Mouse (Mus musculus) urinary bladder, postnatal 36 days (tissue): ENCODE results near the gene Cryaa.

Experiments
- DNase-seq, 2 experiments: peaks; one replicate each; pipeline ENCODE4 v3.0.0; 2022; ENCODE audit warnings: low spot score in 2 of 2, mixed read lengths in 1 of 2

Gene Cryaa

DNA sequence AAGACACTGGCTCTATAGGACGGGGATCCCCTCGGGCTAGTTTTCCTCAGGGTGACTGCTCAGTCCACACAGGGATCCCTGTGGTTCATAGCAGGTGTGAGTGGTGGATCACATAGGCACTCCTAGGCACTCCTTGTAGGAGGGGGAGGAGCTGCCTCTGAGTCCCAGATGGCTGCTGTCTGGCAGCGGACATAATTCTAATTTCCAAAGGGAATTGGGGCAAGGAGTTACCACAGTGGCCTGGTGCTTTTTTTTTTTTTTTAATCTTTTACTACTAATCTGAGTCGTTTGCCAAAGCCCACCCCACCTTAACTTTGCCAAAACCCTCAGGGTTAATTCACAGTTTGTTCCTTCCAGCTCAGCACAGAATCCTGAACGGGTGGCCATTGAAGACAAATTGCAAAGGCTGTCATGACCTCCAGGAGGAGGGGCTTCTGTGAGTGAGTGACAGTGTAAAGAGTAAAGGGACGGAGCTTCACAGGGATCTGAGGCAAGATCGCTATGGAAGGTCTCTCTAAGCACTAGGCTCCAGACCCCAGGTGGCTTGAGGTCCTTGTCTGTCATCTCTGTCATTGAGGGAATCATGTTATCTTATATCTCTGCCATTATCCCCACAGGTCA lies 31.6 kb downstream of the Cryaa start:
- DNase-seq: no peak

DNA sequence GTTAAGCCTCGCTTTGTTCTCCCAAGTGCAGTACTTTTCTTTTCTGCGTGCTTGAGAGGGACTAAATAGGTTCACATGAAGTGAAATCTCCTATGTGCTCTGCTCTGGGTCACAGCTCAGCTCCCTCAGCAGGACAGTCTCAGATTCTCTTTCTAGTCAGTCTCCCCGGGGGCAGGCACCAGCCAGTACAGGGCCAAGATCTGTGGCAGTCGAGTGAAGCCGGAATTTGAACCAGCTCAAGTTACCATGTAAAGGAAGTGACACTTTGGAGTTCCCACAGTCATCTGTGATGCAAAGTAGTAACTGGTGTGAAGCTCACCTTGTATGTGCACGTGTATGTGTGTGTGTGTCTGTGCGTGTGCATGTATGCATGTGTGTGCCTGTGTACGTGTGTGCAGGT lies 32.8 kb downstream of the Cryaa start:
- no peak for DNase-seq

DNA sequence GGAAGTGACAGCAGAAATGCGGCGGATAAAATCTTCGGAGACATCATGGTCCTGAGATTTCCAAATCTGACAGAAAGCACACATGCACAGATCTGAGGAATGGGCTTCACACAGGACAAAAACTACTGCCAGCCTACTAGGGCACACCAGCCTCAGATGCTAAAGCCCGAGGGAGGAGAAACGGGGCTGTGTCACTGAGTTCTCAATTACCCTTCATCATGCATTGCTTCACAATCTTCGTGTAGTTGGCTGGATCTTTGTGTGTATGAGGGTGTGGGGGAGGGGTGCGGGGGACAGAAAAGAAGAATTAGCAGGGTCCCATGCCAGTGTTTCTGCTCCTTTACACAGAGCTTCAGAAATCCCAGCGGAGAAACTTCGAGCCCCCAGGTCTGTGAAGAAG lies 36.1 kb downstream of the Cryaa start:
- DNase-seq: no peak

DNA sequence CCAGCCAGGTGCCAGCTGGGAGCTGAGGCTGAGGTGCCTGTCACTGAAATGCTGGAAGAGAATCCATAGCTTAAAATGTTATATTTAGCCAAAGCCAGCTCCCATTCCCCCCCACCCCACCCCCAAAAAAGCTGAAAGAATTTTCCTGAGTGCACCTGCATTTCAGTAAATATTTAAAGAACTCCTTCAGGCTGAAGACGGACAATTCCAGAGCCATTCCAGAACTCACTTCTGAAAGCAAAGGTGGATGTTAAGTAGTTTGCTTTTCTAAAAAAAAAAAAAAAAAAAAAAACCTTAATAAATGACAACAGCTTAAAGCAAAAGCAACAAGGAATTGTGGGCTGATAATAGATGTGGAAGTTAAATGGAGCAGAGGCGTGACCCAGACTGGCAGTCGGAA lies 36.5 kb downstream of the Cryaa start:
- DNase-seq: no peak

DNA sequence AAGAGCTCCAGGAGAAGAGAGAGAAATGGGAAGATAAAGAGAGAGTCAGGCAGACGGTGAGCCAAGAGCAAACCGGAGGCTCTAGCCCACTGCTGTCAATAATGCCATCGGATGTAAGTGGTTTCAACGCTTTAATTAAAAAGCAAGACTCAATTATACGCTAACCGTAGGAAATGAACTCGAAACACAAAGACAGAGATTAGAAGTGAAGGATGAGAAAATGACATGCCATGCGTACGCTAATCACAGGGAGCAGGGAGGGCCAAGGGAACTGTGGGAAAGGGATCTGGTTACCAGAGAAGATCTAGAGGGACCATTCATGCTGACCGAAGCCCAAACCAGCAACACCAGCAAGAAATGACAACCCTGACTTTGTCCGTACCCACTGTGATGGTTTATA lies 37.4 kb downstream of the Cryaa start:
- DNase-seq: no peak

DNA sequence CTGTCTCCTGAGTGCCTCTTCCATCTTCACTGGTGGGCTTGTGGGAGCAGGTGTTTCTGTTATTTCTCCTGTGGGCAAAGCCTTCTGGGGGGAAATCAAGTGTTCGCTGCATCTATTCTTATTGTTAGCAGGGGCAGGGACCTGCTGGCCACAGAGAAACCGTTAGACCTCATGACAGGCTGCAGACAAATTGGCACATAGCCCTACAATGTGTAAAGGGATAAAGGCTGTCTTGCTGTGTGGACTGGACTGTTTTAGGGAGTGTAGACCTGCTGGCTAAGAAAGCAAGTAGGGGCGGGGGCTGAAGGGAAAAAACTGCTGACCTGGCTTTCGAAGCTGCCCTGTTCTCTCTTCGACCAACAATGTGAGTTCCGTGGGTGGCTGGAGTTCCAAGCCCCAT lies 44.0 kb downstream of the Cryaa start:
- no peak for DNase-seq

DNA sequence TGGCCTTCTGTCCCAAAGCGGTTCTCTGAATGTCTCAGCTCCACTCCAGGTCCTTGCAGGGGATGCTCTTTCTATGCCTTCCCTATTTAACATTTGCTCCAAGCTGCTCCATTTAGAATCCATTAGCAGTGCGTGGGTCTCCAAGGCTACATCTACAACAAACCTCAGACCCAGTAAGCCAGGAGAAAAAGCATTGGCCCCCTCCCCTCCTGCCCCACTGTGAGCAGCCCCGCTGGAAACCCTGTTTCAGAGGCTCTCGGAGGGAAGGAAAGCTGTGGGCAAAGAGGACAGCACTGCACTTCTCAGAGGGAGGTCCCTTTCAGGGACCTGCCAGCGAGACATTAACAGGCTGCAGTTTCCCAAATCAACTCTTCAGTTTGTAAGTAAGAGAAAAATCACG lies 47.8 kb downstream of the Cryaa start:
- no peak for DNase-seq

DNA sequence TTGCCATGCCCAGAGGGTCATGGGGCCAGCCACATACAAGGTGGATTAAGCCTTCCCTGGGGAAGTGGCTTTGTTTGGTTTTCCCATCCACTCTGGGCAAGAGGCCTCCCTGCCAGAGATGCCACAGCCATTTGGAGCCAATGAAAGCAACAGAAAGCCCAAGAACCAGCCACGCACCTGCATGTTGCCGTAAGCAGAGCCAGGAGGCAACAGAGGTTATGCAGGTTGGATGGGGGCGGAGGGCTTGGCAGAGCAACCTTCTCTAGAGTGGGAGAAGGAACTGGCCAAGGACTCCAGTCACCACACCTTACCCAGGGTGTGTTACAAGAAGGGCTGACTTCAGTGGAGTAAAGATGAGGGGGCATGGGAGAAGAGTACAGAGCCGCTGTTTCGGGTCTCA lies 48.6 kb downstream of the Cryaa start:
- no peak for DNase-seq

DNA sequence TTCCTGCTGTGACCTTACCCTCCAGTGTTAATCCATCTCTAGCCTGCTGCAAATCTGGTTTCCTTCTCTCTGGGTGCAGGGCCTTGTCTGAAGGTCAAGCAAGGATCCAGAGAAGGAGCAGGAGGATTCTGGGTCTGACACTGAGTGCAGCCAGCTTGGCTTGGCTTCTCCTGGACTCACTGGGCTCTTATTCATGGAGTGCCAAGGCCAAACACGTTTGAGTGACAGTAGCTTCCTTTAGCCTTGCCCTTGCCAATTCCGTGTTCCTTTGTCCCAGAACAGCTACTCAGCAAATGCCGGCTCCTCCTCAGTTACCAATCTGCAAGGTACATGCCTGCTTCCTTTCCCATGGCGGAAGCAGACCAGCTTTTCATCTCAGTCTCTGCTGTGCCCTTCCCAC lies 49.6 kb downstream of the Cryaa start:
- DNase-seq: no peak

DNA sequence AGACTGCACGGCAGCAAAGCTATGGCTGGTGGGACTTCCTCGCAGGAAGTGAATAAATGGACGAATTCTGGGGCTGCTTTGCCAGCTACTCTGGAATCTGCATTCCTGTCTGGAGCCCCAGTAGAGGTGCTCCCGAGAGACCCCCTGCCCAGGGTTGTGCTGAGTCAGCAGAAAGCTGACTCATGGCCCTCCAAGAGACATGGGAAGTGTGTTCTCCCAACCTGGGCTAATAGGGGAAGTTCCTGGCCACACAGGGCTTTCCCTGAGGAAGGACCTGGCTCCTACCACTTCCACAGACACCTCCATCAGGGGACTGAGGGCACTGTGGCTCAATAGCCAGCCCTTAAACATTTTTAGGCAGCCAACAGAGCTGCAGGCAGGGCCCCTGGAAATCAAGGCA lies 50.4 kb downstream of the Cryaa start:
- DNase-seq: no peak

DNA sequence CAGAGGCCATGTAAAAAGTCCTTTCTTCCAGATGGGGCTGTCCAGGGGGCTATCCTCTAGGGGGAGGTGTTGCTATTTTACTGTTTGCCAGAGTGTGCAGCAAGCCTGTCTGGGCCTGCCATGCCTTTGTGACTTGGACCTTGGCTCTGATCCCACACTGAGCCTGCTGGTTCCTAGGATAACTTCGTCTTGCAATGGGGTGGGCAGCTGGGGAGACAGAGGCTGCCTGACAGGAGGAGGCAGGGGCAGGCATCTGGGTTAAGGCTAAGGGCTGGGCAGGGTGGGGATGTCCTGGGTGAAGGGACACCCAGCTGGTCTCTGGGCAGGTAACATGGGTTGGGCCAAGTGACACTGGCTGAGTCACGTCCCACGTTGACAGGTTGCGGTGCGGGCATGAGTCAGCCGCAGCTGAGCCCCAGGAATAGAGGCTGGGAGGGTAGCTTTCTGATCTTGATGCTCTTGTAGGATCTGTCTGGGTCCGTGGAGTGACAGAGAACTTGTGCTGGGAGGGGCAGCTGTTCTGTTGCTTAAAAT lies 51.4 kb downstream of the Cryaa start:
- DNase-seq: peak; percentile 71 to 78

DNA sequence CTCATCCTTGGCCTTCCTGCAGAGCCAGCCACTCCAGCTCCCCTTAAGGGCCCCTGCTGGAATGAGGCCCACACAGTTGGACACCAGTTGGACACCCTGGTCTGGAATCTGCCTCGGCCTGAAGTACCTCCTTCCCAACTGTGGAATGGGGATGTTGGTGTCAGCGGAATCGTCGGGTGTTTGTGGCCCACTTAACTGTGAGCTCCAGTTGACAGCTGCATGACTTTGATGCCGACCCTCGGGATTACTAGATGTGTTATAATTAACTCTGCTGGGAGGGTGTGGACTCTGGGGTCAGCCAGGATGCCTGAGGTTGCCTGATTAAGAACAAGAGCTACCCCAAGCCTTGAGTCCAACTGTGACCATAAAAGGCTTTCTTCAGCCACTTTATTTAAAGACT lies 53.4 kb downstream of the Cryaa start:
- no peak for DNase-seq
